Mouse (Mus musculus) heart, postnatal 0 days (tissue): Measurements from ENCODE around the gene Zfp697.

Source experiments
- CTCF ChIP-seq: IDR thresholded peaks from 2 replicates; pipeline ENCODE4 v1.5.1; 2016; ENCODE audit warnings: antibody characterized with exemption, control low read depth, low read depth
- EP300 ChIP-seq: IDR thresholded peaks from 2 replicates; pipeline ENCODE4 v1.6.1; 2016; ENCODE audit warnings: antibody characterized with exemption, low read depth

DNA sequence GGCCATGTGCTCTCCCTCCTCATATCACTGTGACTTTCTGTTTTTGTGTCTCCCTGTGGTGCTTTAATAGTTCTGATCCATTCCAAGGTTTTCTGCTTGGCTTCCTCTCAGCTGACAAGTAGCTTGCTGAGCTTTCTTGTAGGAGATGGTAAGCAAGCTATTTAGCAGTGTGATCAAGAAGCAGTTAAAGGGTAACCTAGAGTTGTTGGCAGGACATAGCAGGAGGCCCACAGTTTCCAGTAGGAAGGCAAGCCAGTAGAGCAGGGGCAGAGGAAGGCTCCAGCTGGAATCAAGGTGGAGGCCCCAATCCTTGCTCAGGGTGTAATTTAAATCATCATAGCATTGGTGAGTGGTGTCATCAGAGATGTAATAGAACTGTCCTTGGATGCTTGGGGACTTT, 298.5 kb downstream of the Zfp697 start:
- TF ChIP-seq EP300 (no peak), CTCF (no peak)
